Mouse (Mus musculus) midbrain, embryonic 10.5 days (tissue): ENCODE results near the gene Tjp1. TPM values are rescaled to one million over a fixed set of nuclear protein-coding genes. Genes with fewer than 3 reads are reported as not detected.

Experiments used
- DNase-seq: peaks from one replicate; pipeline ENCODE4 v3.0.0-alpha.2; 2017; ENCODE audit warnings: low spot score
- H3K27ac ChIP-seq: fragments of 300-500 bp; sonication (generic); replicated peaks from 2 replicates; pipeline ENCODE4 v1.5.1; 2016; ENCODE audit warnings: mild to moderate bottlenecking
- H3K27me3 ChIP-seq: fragments of 300-500 bp; sonication (generic); 2 replicates; pipeline ENCODE4 v1.6.1; 2016; ENCODE audit warnings: low read depth, mild to moderate bottlenecking; ENCODE audit not compliant: poor library complexity, severe bottlenecking
- H3K36me3 ChIP-seq: fragments of 300-500 bp; sonication (generic); 2 replicates; pipeline ENCODE4 v1.6.1; 2016; ENCODE audit warnings: mild to moderate bottlenecking, moderate library complexity
- H3K4me1 ChIP-seq: fragments of 300-500 bp; sonication (generic); 2 replicates; pipeline ENCODE4 v1.6.1; 2016
- H3K4me3 ChIP-seq: fragments of 300-500 bp; sonication (generic); 2 replicates; pipeline ENCODE4 v1.5.1; 2016; ENCODE audit warnings: mild to moderate bottlenecking, moderate library complexity
- H3K9me3 ChIP-seq: fragments of 300-500 bp; sonication (generic); replicated peaks from 2 replicates; pipeline ENCODE4 v1.6.1; 2016; ENCODE audit warnings: mild to moderate bottlenecking
- WGBS: fragments of 180-500 bp; shearing (Covaris S2); methylation state at CpG from one replicate; pipeline ENCODE4 v1.1.7; 2016; 5-methylcytosine and 5-hydroxymethylcytosine counted together
- polyA plus RNA-seq: library from polyadenylated mRNA; unstranded; fragments of >200 nt; fragmentation: Nextera tagmentation; extraction: Ambion mirVana; gene quantifications from 2 replicates; pipeline ENCODE4 v1.2.1, GENCODE M21; 2016

Gene Tjp1
- polyA plus RNA-seq, 1 experiment from 2014 or later = 25.0 TPM

DNA sequence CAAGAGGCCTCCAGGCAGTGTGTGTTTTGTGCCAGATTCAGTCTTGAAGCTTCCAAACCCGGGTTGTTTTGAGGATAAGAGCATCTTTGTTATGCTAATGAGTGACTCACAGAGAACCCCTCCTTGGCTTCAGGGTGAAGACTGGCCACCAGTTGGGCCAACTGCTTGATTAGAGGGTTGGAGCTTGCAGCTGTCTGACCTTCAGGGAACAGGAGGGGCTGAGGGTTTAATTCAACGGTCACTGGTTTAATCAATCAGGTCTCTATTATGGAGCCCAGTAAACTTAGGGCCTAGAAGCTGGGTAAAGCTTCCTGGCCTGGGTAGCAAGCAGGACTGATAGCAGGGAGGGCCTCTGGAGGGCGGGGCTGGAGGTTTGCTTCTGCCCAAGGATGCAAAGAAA, 73.3 kb downstream of the Tjp1 start:
- DNase-seq = peak; percentile 59
- Histone ChIP-seq H3K4me3 (no peak overlapping the region), H3K9me3 (no peaks in the 10 kb centered on the region), H3K36me3 (no peaks in the 10 kb centered on the region), H3K27ac (peak overlapping the region; percentile 79), H3K4me1 (peaks cover 30% of the 10 kb centered on the region), H3K27me3 (no peaks in the 10 kb centered on the region)
- 11% methylated on average over 3 of the region's 3 CpGs for WGBS

DNA sequence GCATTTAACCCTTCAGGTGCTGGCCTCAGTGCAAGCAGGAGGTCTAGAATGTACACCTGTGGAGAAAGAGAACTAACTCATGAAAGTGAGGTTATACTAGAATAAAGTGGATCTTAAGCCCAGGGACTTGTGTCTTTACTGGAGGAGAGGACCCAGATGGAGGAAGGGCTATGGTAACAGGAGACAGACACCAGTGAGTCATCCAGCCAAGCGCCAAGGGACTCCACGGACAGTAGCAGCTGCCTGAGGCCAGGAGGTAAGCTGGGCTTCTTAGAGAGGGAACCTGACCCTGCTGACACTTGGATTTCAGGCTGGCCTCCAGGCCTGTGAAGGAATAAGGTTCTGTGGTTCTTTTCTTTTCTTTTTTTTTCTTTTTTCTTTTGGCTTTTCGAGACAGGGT, 75.3 kb downstream of the Tjp1 start:
- Histone ChIP-seq H3K27ac (no peak overlapping the region), H3K4me3 (no peak overlapping the region), H3K4me1 (peaks cover 30% of the 10 kb centered on the region), H3K27me3 (no peaks in the 10 kb centered on the region), H3K9me3 (no peaks in the 10 kb centered on the region; the same call in 1 of the 2 replicates), H3K36me3 (no peaks in the 10 kb centered on the region)
- 80% methylated on average over 3 of the region's 3 CpGs for WGBS
- no peak for DNase-seq

GRCm38 (mm10) chr7:65450158-65450557, 77.4 kb downstream of the Tjp1 start:
- Histone ChIP-seq H3K36me3 (no peaks in the 10 kb centered on the region), H3K27me3 (no peaks in the 10 kb centered on the region), H3K27ac (peak overlapping the region; percentile 88), H3K4me1 (peaks cover 30% of the 10 kb centered on the region), H3K4me3 (peak overlapping the region; percentile 28; the same call in 1 of the 2 replicates), H3K9me3 (no peaks in the 10 kb centered on the region; the same call in 1 of the 2 replicates)
- WGBS = 19% methylated on average over 5 of the region's 5 CpGs
- peak; percentile 70 for DNase-seq

DNA sequence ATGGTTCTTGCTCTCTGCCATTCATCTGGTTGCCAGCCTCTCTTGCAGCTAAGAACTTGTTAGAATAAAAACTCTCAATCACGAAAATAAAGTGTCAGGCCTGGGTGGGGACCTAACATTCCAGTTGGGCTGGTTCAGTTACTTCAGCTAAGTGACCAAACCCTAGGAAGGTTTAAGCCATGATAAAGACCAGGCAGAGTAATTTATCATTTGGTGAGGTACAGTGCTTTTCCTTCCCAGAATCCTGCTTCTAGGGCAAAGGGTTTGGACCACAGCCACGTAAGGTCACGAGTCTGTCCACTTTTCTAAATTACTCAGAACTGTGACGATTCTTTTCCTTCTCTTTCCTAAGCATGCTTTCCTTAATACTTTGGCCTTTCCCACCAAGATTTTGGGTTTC, 86.1 kb downstream of the Tjp1 start:
- H3K27ac ChIP-seq = no peak overlapping the region
- H3K27me3 ChIP-seq = no peaks in the 10 kb centered on the region
- no peak overlapping the region for H3K4me3 ChIP-seq
- no peaks in the 10 kb centered on the region for H3K36me3 ChIP-seq
- 89% methylated on average over 4 of the region's 4 CpGs for WGBS
- H3K9me3 ChIP-seq = peaks cover 2% of the 10 kb centered on the region; the same call in 1 of the 2 replicates
- no peak for DNase-seq
- peaks cover 21% of the 10 kb centered on the region for H3K4me1 ChIP-seq

DNA sequence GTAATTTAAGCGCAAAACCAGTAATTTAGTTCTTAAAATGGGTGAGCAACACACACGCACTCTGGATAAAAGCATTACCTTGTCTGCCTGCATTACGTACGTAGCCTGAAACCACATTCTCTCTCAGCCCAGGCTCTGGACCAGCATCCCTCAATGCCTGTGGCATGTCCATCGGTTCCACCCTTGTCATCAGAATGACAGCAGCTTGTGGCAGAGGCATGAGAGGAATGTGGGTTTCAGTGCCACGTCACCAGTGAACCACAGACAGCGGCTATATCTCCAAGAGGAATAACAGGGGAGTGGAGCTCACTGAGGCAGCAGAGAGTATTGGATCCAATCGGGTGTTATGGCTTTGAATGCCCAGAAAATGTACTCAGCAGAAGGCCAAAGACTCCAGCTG, 88.1 kb downstream of the Tjp1 start:
- peaks cover 21% of the 10 kb centered on the region for H3K4me1 ChIP-seq
- H3K36me3 ChIP-seq = no peaks in the 10 kb centered on the region
- no peaks in the 10 kb centered on the region for H3K27me3 ChIP-seq
- H3K9me3 ChIP-seq = peaks cover 2% of the 10 kb centered on the region; the same call in 1 of the 2 replicates
- peak; percentile 54 for DNase-seq
- 0 out of 2 replicates have a peak overlapping the region, but pooled peaks have one; percentile 38 for H3K27ac ChIP-seq
- H3K4me3 ChIP-seq = no peak overlapping the region
- WGBS = 66% methylated on average over 8 of the region's 8 CpGs

DNA sequence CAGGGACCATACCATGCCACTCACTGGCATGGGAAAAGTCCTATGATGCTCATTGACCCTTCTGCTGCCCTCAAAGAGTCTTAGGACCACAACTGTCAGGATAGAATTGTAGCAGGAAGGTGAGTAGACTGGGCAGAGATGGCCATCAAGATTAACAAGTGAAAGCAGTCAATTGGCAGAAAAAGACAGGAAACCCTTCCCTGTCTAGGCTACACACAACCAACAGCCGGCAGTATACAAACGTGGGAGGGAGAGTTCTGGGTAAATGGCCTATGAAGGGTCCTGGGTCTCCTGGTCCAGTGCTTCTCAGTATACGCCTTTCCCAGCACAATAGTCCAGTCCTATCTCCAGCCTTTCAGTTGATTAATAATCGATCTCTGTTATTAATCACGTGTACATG, 89.4 kb downstream of the Tjp1 start:
- 75% methylated on average over 5 of the region's 5 CpGs for WGBS
- Histone ChIP-seq H3K4me3 (no peak overlapping the region), H3K36me3 (no peaks in the 10 kb centered on the region), H3K9me3 (peaks cover 2% of the 10 kb centered on the region; the same call in 1 of the 2 replicates), H3K4me1 (peaks cover 21% of the 10 kb centered on the region), H3K27ac (0 out of 2 replicates have a peak overlapping the region, but pooled peaks have one; percentile 2), H3K27me3 (no peaks in the 10 kb centered on the region)
- DNase-seq = no peak

- Histone ChIP-seq H3K4me1 (peaks cover 21% of the 10 kb centered on the region), H3K36me3 (no peaks in the 10 kb centered on the region), H3K27ac (no peak overlapping the region), H3K27me3 (no peaks in the 10 kb centered on the region), H3K4me3 (no peak overlapping the region), H3K9me3 (peaks cover 2% of the 10 kb centered on the region; the same call in 1 of the 2 replicates)
- 90% methylated on average over 3 of the region's 3 CpGs for WGBS
- DNase-seq = no peak
Measured at GRCm38 (mm10) chr7:65436921-65437320, 90.7 kb downstream of the Tjp1 start.

GRCm38 (mm10) chr7:65431018-65431695, 96.4 kb downstream of the Tjp1 start:
- WGBS = 44% methylated on average over 9 of the region's 9 CpGs

GRCm38 (mm10) chr7:65430401-65430800, 97.2 kb downstream of the Tjp1 start:
- Histone ChIP-seq H3K9me3 (no peaks in the 10 kb centered on the region), H3K27ac (no peak overlapping the region), H3K36me3 (no peaks in the 10 kb centered on the region), H3K4me1 (peaks cover 22% of the 10 kb centered on the region), H3K27me3 (no peaks in the 10 kb centered on the region), H3K4me3 (no peak overlapping the region)
- whole genome bisulfite sequencing = 16% methylated on average over 8 of the region's 8 CpGs
- DNase-seq = no peak

More at GRCm38 (mm10) chr7:65431018-65431695, 96.4 kb downstream of the Tjp1 start:
- no peak overlapping the region for H3K4me3 ChIP-seq
- no peaks in the 10 kb centered on the region for H3K36me3 ChIP-seq
- DNase-seq = no peak
- H3K4me1 ChIP-seq = peaks cover 21% of the 10 kb centered on the region
- H3K27me3 ChIP-seq = no peaks in the 10 kb centered on the region
- no peak overlapping the region; the same call in 1 of the 2 replicates for H3K27ac ChIP-seq
- H3K9me3 ChIP-seq = no peaks in the 10 kb centered on the region

GRCm38 (mm10) chr7:65424519-65424918, 103.1 kb downstream of the Tjp1 start:
- 93% methylated on average over 8 of the region's 8 CpGs for whole genome bisulfite sequencing

GRCm38 (mm10) chr7:65422456-65422855, 105.1 kb downstream of the Tjp1 start:
- H3K36me3 ChIP-seq = no peaks in the 10 kb centered on the region
- H3K4me3 ChIP-seq = no peak overlapping the region
- H3K9me3 ChIP-seq = no peaks in the 10 kb centered on the region
- no peaks in the 10 kb centered on the region for H3K27me3 ChIP-seq
- 87% methylated on average over 1 of the region's 1 CpGs for WGBS
- H3K27ac ChIP-seq = no peak overlapping the region
- peaks cover 25% of the 10 kb centered on the region for H3K4me1 ChIP-seq
- no peak for DNase-seq

More at GRCm38 (mm10) chr7:65424519-65424918, 103.1 kb downstream of the Tjp1 start:
- H3K27me3 ChIP-seq = no peaks in the 10 kb centered on the region
- H3K9me3 ChIP-seq = no peaks in the 10 kb centered on the region
- no peaks in the 10 kb centered on the region for H3K36me3 ChIP-seq
- no peak overlapping the region for H3K4me3 ChIP-seq
- peaks cover 18% of the 10 kb centered on the region for H3K4me1 ChIP-seq
- no peak overlapping the region; the same call in 1 of the 2 replicates for H3K27ac ChIP-seq
- DNase-seq = no peak

- Histone ChIP-seq H3K9me3 (no peaks in the 10 kb centered on the region), H3K4me3 (peak overlapping the region; percentile 39; the same call in 1 of the 2 replicates), H3K4me1 (peaks cover 31% of the 10 kb centered on the region), H3K36me3 (no peaks in the 10 kb centered on the region), H3K27ac (peak overlapping the region; percentile 80), H3K27me3 (no peaks in the 10 kb centered on the region)
- DNase-seq = peak; percentile 79
- 7% methylated on average over 10 of the region's 10 CpGs for WGBS
Measured at GRCm38 (mm10) chr7:65421451-65421850, 106.1 kb downstream of the Tjp1 start.

DNA sequence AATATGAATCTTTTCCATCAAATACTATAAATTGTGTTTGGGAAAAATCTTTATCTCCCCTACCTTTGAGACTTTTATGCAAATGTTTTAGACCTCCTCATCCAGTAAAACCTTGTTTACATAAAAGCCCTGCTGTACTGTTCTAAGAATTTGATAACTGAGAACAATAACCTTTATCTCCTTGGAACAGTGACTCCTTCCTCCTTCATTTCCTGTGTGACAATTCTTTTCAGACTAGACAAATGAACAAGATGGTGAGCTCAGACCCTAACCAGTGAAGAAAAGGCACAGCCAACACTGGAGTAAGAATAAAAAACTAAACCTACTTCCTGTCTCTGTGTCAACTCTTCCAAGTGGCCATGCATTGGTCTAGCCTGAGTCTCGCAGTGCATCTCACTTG, 107.7 kb downstream of the Tjp1 start:
- Histone ChIP-seq H3K4me3 (no peak overlapping the region), H3K27ac (peak overlapping the region; percentile 62), H3K9me3 (no peaks in the 10 kb centered on the region), H3K4me1 (peaks cover 31% of the 10 kb centered on the region), H3K27me3 (no peaks in the 10 kb centered on the region), H3K36me3 (no peaks in the 10 kb centered on the region)
- DNase-seq = no peak
- 82% methylated on average over 1 of the region's 1 CpGs for WGBS
